Comparison of ENCODE assay signal across 8 mouse cellular contexts in the genomic region with DNA sequence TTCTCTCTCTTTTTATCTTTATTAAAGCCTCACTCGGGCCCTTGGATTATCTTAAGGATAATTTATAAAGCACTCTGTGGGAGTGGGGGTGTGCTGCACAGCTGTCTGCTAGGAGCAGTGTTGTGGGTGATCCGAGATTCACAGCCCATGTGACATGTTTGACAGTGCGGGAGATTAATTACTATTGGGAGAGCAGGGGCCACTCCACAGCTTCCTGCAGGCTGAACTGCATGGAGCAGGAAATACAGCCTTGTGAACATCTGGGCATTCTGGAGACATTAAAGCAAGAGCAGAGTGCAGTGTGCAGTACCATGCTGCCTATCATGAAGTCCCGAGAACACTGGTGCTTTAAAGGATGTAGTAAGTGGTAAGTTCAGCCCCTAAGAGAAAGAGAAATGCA.
DNase-seq lines count a peak whose midpoint lies in the region; ATAC-seq and TF ChIP-seq lines count a peak whose summit lies in the region.

No protein-coding gene starts in this region.

- peak; percentile 87 for ATAC-seq in kidney, postnatal 0 days (replicated peaks; ENCODE audit: low FRiP score, low read depth)
- ATAC-seq in forebrain, embryonic 14.5 days = peak; percentile 61; the same call in 1 of the 2 replicates
- ATAC-seq in limb, embryonic 14.5 days (ENCODE audit: low FRiP score, low read depth) = peak; percentile 80

- no peak for TF ChIP-seq CTCF in kidney, postnatal 0 days (IDR thresholded peaks at IDR 0.05; ENCODE audit: low read depth)
- TF ChIP-seq CTCF in thymus, adult 2 months (IDR thresholded peaks at IDR 0.05; ENCODE audit: borderline replicate concordance, control insufficient read depth, extremely low read depth, insufficient read depth, low read length, poor library complexity) = no peak

- no peaks in the 10 kb centered on the region for H3K36me3 ChIP-seq in kidney, postnatal 0 days (ENCODE audit: insufficient read depth, low read length)
- H3K36me3 ChIP-seq in forebrain, embryonic 14.5 days (ENCODE audit: control insufficient read depth, insufficient read depth, low read length) = no peaks in the 10 kb centered on the region
- no peaks in the 10 kb centered on the region for H3K36me3 ChIP-seq in limb, embryonic 14.5 days (ENCODE audit: control insufficient read depth, insufficient read depth, low read length)
- no peaks in the 10 kb centered on the region for H3K36me3 ChIP-seq in thymus, adult 2 months (ENCODE audit: control insufficient read depth, insufficient read depth, low read length)

- H3K27ac ChIP-seq in kidney, postnatal 0 days = 0 out of 2 replicates have a peak overlapping the region, but pooled peaks have one; percentile 20
- no peak overlapping the region; the same call in 1 of the 2 replicates for H3K27ac ChIP-seq in forebrain, embryonic 14.5 days (ENCODE audit: low read depth, low read length)
- peak overlapping the region; percentile 43; the same call in 1 of the 2 replicates for H3K27ac ChIP-seq in limb, embryonic 14.5 days (replicated peaks; ENCODE audit: low read depth, low read length)
- no peak overlapping the region for H3K27ac ChIP-seq in thymus, adult 2 months (ENCODE audit: control insufficient read depth, insufficient read depth, low read length)

- H3K9ac ChIP-seq in kidney, postnatal 0 days (ENCODE audit: low read depth, low read length) = no peak overlapping the region
- H3K9ac ChIP-seq in forebrain, embryonic 14.5 days (ENCODE audit: low read length) = no peak overlapping the region
- H3K9ac ChIP-seq in limb, embryonic 14.5 days (ENCODE audit: low read depth, low read length, severe bottlenecking) = no peak overlapping the region

- H3K4me3 ChIP-seq in kidney, postnatal 0 days (replicated peaks; ENCODE audit: low read depth, low read length) = no peak overlapping the region
- H3K4me3 ChIP-seq in forebrain, embryonic 14.5 days (ENCODE audit: low read depth, low read length) = no peak overlapping the region
- H3K4me3 ChIP-seq in limb, embryonic 14.5 days (replicated peaks; ENCODE audit: low read length) = no peak overlapping the region
- H3K4me3 ChIP-seq in thymus, adult 2 months (ENCODE audit: control insufficient read depth, insufficient read depth, low read length) = no peak overlapping the region

- H3K27me3 ChIP-seq in kidney, postnatal 0 days (ENCODE audit: insufficient read depth, low read length) = no peaks in the 10 kb centered on the region
- H3K27me3 ChIP-seq in forebrain, embryonic 14.5 days (replicated peaks; ENCODE audit: control insufficient read depth, insufficient read depth, low read length) = no peaks in the 10 kb centered on the region
- H3K27me3 ChIP-seq in limb, embryonic 14.5 days (ENCODE audit: control insufficient read depth, insufficient read depth, low read length) = no peaks in the 10 kb centered on the region
- no peaks in the 10 kb centered on the region for H3K27me3 ChIP-seq in thymus, adult 2 months (ENCODE audit: control insufficient read depth, insufficient read depth, low read length)

- no peaks in the 10 kb centered on the region; the same call in 1 of the 2 replicates for H3K4me1 ChIP-seq in kidney, postnatal 0 days (replicated peaks; ENCODE audit: insufficient read depth, low read length)
- H3K4me1 ChIP-seq in forebrain, embryonic 14.5 days (ENCODE audit: control insufficient read depth, insufficient read depth, low read length) = peaks cover 9% of the 10 kb centered on the region
- H3K4me1 ChIP-seq in limb, embryonic 14.5 days (ENCODE audit: control insufficient read depth, insufficient read depth, low read length) = peaks cover 46% of the 10 kb centered on the region
- H3K4me1 ChIP-seq in thymus, adult 2 months (replicated peaks; ENCODE audit: control insufficient read depth, insufficient read depth, low read length) = no peaks in the 10 kb centered on the region

- H3K4me2 ChIP-seq in kidney, postnatal 0 days (ENCODE audit: low read length) = peak overlapping the region; percentile 34
- H3K4me2 ChIP-seq in forebrain, embryonic 14.5 days (ENCODE audit: low read length) = no peak overlapping the region
- H3K4me2 ChIP-seq in limb, embryonic 14.5 days (replicated peaks; ENCODE audit: low read depth, low read length, severe bottlenecking) = peak overlapping the region; percentile 29

- DNase-seq in kidney, postnatal 0 days (ENCODE audit: low spot score) = peak; percentile 92
- no peak for DNase-seq in kidney, adult 18-20 months
- peak; percentile 76 for DNase-seq in embryo, embryonic 10.5 days (ENCODE audit: low spot score)
- DNase-seq in forebrain, embryonic 14.5 days (ENCODE audit: low spot score) = peak; percentile 22
- peak; percentile 57 for DNase-seq in limb, embryonic 14.5 days (ENCODE audit: low spot score)
- no peak for DNase-seq in thymus, adult 2 months
- DNase-seq in adrenal gland, adult 2 months = no peak
- DNase-seq in T-cell, adult 2 months (ENCODE audit: low spot score) = no peak

- no peaks in the 10 kb centered on the region; the same call in 1 of the 2 replicates for H3K9me3 ChIP-seq in kidney, postnatal 0 days (replicated peaks; ENCODE audit: low read length)
- no peaks in the 10 kb centered on the region for H3K9me3 ChIP-seq in forebrain, embryonic 14.5 days (replicated peaks; ENCODE audit: control insufficient read depth, low read length)
- no peaks in the 10 kb centered on the region for H3K9me3 ChIP-seq in limb, embryonic 14.5 days (ENCODE audit: control insufficient read depth, low read length)

- 3% methylated on average over 4 of the region's 4 CpGs for WGBS in kidney, postnatal 0 days
- WGBS in forebrain, embryonic 14.5 days = 16% methylated on average over 4 of the region's 4 CpGs
- WGBS in limb, embryonic 14.5 days = 8% methylated on average over 4 of the region's 4 CpGs
- 86% methylated on average over 4 of the region's 4 CpGs for WGBS in thymus, adult 2 months

- TF ChIP-seq POLR2A in limb, embryonic 14.5 days (IDR thresholded peaks at IDR 0.05; ENCODE audit: borderline replicate concordance, extremely low read depth, insufficient read depth, insufficient read length) = no peak
- no peak for TF ChIP-seq POLR2A in thymus, adult 2 months (IDR thresholded peaks at IDR 0.05; ENCODE audit: control insufficient read depth, extremely low read depth, insufficient read depth, low read length, poor library complexity)

Comparison
In these comparisons a context has a peak if more than half of its experiments do, and no peak if none do; other contexts are left out.
1. DNase-seq: peak in kidney, postnatal 0 days (single experiment), embryo, embryonic 10.5 days (single experiment), forebrain, embryonic 14.5 days (single experiment) and limb, embryonic 14.5 days (single experiment); none in kidney, adult 18-20 months (single experiment), thymus, adult 2 months (single experiment), adrenal gland, adult 2 months (single experiment) and T-cell, adult 2 months (single experiment).
2. H3K27ac ChIP-seq: peak in kidney, postnatal 0 days (single experiment) and limb, embryonic 14.5 days (single experiment); none in forebrain, embryonic 14.5 days (single experiment) and thymus, adult 2 months (single experiment).
3. Peak in every context shown above with its lines, with median percentiles within 50 percentile points of each other: ATAC-seq.